Mouse (Mus musculus): ENCODE data around the gene Ankrd13d.

DNA sequence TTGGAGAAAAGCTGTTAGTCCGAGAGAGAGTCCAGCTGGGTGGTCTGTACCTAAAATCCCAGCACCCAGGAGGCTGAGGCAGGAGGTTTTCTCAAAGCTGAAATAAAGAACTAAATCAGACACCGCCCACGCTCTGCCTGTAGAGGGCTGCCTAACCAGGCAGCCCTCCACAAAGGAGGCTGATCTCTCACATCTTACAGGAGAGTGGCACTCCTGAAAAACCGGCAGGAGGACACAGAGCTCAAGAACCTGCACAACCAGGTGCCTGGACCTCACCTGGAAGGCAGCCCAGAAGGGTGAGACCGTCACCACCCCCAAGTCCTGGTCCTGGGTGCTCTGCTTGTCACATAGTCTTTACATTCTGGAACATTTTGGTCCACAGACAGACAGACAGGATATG is 14.9 kb upstream of the Ankrd13d start:
- TF ChIP-seq GATA1 (IDR thresholded peaks at IDR 0.05; ENCODE audit: low read length) (no peak), TAL1 (IDR thresholded peaks at IDR 0.05; ENCODE audit: low read length) (no peak)

Data from erythroblast, embryonic 14.5 days (primary cell).